Mouse (Mus musculus): ENCODE measurements at regions not wholly inside any gene's neighbourhood (a gene's known extent, or its start where the extent isn't known, plus 50 kb on each side); places are given as distances from the start of the nearest gene placed in this dataset.

- TF ChIP-seq GATA1 (IDR thresholded peaks at IDR 0.05; ENCODE audit: low read length) (no peak), TAL1 (IDR thresholded peaks at IDR 0.05; ENCODE audit: low read length) (no peak)
Observed at GRCm38 (mm10) chr1:194396754-194397460, 221.1 kb upstream of the Plxna2 start.
